Mouse (Mus musculus) hindbrain, embryonic 12.5 days (tissue): ENCODE results near the gene Nup155. TPM values are rescaled to one million over a fixed set of nuclear protein-coding genes. Genes with fewer than 3 reads are reported as not detected.
A peak's percentile ranks its signal among the peaks of the same experiment; 100 is the strongest.

Experiments
- ATAC-seq: fragments of 200-750 bp; cut with Nextera tagmentation; 2 replicates; pipeline ENCODE4 v1.8.0; 2017; ENCODE audit warnings: moderate TSS enrichment; ENCODE audit not compliant: low FRiP score
- H3K27ac ChIP-seq: fragments of 300-500 bp; sonication (generic); 2 replicates; pipeline ENCODE4 v1.5.1; 2016; ENCODE audit warnings: mild to moderate bottlenecking
- H3K27me3 ChIP-seq: fragments of 300-500 bp; sonication (generic); 2 replicates; pipeline ENCODE4 v1.6.1; 2016; ENCODE audit warnings: mild to moderate bottlenecking
- H3K36me3 ChIP-seq: fragments of 300-500 bp; sonication (generic); 2 replicates; pipeline ENCODE4 v1.6.1; 2016; ENCODE audit warnings: mild to moderate bottlenecking
- H3K4me1 ChIP-seq: fragments of 300-500 bp; sonication (generic); 2 replicates; pipeline ENCODE4 v1.6.1; 2016
- H3K4me2 ChIP-seq: fragments of 300-500 bp; sonication (generic); replicated peaks from 2 replicates; pipeline ENCODE4 v1.6.1; 2016; ENCODE audit warnings: mild to moderate bottlenecking
- H3K4me3 ChIP-seq: fragments of 300-500 bp; sonication (generic); 2 replicates; pipeline ENCODE4 v1.5.1; 2016; ENCODE audit warnings: mild to moderate bottlenecking
- H3K9ac ChIP-seq: fragments of 300-500 bp; sonication (generic); 2 replicates; pipeline ENCODE4 v1.6.1; 2016; ENCODE audit warnings: mild to moderate bottlenecking, moderate library complexity
- H3K9me3 ChIP-seq: fragments of 300-500 bp; sonication (generic); replicated peaks from 2 replicates; pipeline ENCODE4 v1.6.1; 2016; ENCODE audit warnings: mild to moderate bottlenecking
- WGBS: fragments of 180-500 bp; shearing (Covaris S2); methylation state at CpG from one replicate; pipeline ENCODE4 v1.1.7; 2016; 5-methylcytosine and 5-hydroxymethylcytosine counted together
- polyA plus RNA-seq: library from polyadenylated mRNA; unstranded; fragments of >200 nt; fragmentation: Nextera tagmentation; extraction: Ambion mirVana; gene quantifications from 2 replicates; pipeline ENCODE4 v1.2.1, GENCODE M21; 2016

Gene Nup155
- polyA plus RNA-seq, 1 experiment from 2014 or later, result 21.6 TPM

DNA sequence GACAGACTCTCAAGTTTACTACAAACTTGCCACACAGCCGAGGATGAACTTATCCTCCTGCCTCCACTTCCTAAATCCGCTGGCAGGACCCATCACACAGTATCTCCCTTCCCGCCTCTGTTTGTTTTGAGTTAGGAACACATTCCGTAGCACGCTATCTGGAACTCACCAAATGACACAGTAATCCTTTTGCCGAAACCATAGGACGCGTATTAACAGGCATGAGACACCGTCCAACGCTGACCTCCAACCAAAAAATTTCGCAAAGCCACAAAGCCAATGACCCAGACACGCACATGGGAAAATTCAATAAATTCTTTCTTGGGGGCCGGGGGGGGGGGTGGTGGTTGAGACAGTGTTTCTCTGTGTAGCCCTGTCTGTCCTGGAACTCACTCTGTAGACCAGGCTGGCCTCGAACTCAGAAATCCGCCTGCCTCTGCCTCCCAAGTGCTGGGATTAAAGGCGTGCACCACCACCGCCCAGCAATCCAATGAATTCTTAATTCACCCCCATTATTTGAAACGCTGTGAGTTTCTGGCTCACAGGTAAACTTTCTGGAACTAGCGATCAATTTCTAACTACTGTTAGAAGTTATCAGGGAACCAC is 610 bp upstream of the Nup155 start:
- ATAC-seq, result peak; percentile 55
- peak overlapping the region; percentile 51 for H3K4me2 ChIP-seq
- 56% methylated on average over 19 of the region's 19 CpGs for WGBS
- H3K27ac ChIP-seq, result peak overlapping the region; percentile 64
- peaks cover 16% of the 10 kb centered on the region for H3K36me3 ChIP-seq
- no peaks in the 10 kb centered on the region for H3K27me3 ChIP-seq
- H3K4me3 ChIP-seq, result peak overlapping the region; percentile 80
- peak overlapping the region; percentile 63 for H3K9ac ChIP-seq
- no peaks in the 10 kb centered on the region for H3K9me3 ChIP-seq
- peaks cover 19% of the 10 kb centered on the region for H3K4me1 ChIP-seq

DNA sequence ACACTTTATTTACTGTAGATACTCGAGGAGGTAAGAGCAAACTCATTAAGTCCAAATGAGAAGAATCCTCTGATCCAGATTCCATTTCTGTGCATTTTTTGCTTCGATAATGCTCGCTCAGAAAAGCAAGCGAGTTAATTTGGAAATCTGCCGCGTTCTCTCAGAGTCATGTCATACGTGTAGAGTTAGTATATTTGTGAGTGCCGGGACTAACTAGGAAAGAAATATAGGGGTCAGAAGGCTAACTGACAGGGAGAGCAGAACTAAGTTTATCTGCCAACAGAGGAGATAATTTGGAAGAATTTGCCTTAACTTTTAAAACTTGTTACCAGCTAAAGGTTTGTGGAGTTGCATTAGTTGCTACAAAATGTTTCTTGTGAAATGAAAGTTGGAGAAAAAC is 709 bp downstream of the Nup155 start:
- Histone ChIP-seq H3K4me3 (peak overlapping the region; percentile 80), H3K9ac (peak overlapping the region; percentile 80), H3K27ac (no peak overlapping the region), H3K4me2 (peak overlapping the region; percentile 79), H3K36me3 (peaks cover 22% of the 10 kb centered on the region), H3K9me3 (no peaks in the 10 kb centered on the region), H3K27me3 (no peaks in the 10 kb centered on the region), H3K4me1 (peaks cover 19% of the 10 kb centered on the region)
- 5% methylated on average over 8 of the region's 8 CpGs for WGBS
- ATAC-seq, result no peak

DNA sequence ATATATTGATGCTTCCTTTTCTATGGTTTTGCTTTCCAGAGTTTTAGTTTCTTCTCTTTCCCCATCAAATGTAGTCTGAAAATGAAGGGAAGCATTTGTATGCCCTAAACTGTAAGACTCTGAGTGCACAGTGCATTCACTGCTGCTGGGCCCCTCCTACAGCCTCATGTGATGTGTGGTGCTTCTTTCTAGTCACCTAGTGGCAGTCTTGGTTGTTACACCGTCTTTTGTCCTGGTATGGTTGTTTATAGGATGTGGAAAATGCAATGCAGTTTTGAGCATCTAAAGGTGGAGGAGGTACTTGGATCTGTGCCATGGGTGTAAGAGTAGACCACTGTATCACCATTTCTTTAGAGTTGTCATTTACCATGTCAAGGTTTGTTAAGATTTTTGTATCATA is 20.2 kb downstream of the Nup155 start:
- Histone ChIP-seq H3K9ac (no peak overlapping the region), H3K27me3 (no peaks in the 10 kb centered on the region), H3K4me2 (no peak overlapping the region), H3K36me3 (peaks cover 76% of the 10 kb centered on the region), H3K4me3 (no peak overlapping the region), H3K9me3 (no peaks in the 10 kb centered on the region), H3K27ac (no peak overlapping the region), H3K4me1 (no peaks in the 10 kb centered on the region)
- 65% methylated on average over 1 of the region's 1 CpGs for WGBS
- ATAC-seq, result no peak

- no peaks in the 10 kb centered on the region for H3K9me3 ChIP-seq
- H3K9ac ChIP-seq, result no peak overlapping the region
- 96% methylated on average over 3 of the region's 3 CpGs for WGBS
- no peak overlapping the region for H3K4me2 ChIP-seq
- H3K36me3 ChIP-seq, result peaks cover 88% of the 10 kb centered on the region
- H3K27ac ChIP-seq, result no peak overlapping the region
- H3K27me3 ChIP-seq, result no peaks in the 10 kb centered on the region
- H3K4me3 ChIP-seq, result no peak overlapping the region
- no peak for ATAC-seq
- no peaks in the 10 kb centered on the region for H3K4me1 ChIP-seq
Measured at GRCm38 (mm10) chr15:8131268-8131667, 22.2 kb downstream of the Nup155 start.

GRCm38 (mm10) chr15:8131761-8132160 is 22.7 kb downstream of the Nup155 start:
- Histone ChIP-seq H3K4me3 (no peak overlapping the region), H3K9me3 (no peaks in the 10 kb centered on the region), H3K9ac (no peak overlapping the region), H3K4me1 (no peaks in the 10 kb centered on the region), H3K4me2 (no peak overlapping the region), H3K27me3 (no peaks in the 10 kb centered on the region), H3K27ac (no peak overlapping the region), H3K36me3 (peaks cover 88% of the 10 kb centered on the region)
- ATAC-seq, result no peak

GRCm38 (mm10) chr15:8135606-8136005 is 26.5 kb downstream of the Nup155 start:
- H3K4me2 ChIP-seq, result no peak overlapping the region
- no peaks in the 10 kb centered on the region for H3K27me3 ChIP-seq
- no peak overlapping the region for H3K4me3 ChIP-seq
- H3K9me3 ChIP-seq, result no peaks in the 10 kb centered on the region
- H3K27ac ChIP-seq, result no peak overlapping the region
- H3K36me3 ChIP-seq, result peaks cover 85% of the 10 kb centered on the region
- ATAC-seq, result no peak
- WGBS, result 92% methylated on average over 5 of the region's 5 CpGs
- no peak overlapping the region for H3K9ac ChIP-seq
- H3K4me1 ChIP-seq, result no peaks in the 10 kb centered on the region

DNA sequence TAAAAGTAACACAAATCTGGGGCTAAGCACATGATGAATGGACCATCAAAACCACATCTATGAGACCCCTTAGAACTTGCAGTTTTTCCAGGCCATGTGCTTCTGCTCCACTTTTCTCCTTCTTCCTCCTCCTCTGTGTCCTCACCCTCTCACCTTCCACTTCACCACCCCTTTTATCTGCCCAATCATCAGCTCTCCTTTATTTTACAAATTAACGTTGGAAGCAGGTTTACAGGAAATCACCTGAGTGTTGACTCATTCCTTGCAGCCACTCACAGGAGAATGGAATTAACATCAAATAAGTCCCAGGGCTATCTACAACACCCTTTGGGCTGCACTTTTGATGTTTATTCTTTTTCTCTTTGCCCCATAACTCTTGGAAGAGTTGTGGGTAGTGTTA is 52.8 kb downstream of the Nup155 start:
- Histone ChIP-seq H3K9ac (no peak overlapping the region), H3K27me3 (no peaks in the 10 kb centered on the region), H3K4me3 (no peak overlapping the region), H3K9me3 (no peaks in the 10 kb centered on the region), H3K4me1 (no peaks in the 10 kb centered on the region), H3K4me2 (no peak overlapping the region), H3K36me3 (peaks cover 39% of the 10 kb centered on the region), H3K27ac (no peak overlapping the region)
- no peak for ATAC-seq
- WGBS, result 86% methylated on average over 1 of the region's 1 CpGs

DNA sequence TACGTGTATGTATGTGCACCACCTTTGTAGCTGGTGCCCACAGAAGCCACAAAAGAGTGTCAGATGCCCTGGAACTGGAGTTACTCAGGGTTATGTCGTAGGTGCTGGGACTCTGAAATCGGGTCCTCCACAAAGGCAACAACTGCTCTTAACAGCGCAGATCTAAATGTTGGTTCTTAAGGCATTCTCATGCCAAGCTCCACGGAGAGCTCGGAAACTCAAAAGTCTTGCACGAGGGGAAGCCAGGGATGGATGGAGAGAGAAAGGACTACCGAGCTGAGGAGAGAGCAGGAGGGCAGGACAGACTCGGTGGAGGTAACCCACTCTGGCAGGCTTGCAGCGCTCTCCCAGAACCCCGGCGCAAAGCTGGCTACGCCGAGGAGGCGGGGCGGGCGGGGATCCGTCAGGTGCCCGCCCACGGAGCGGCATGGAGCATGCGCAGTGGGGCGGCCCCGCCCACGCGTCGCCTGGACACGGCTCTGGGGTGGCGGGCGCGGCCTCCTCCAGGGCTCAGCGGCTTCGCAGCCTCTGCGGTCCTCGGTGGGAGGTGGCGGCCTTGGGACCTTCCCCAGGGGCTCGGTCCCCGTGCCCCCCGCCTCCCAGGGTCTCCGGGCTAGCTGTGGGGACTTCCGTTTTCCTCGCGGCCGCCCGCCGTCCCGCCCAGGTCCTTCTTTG is 59.7 kb downstream of the Nup155 start, which contains the start of gene Cplane1:
Gene Cplane1, plus strand, starts transcription at position 516 of the 675 bp plus-strand sequence.
- Histone ChIP-seq H3K27me3 (no peaks in the 10 kb centered on the region), H3K4me3 (peak within 1 kb of the TSS; percentile 70), H3K9me3 (no peaks in the 10 kb centered on the region), H3K4me1 (peaks cover 5% of the 10 kb centered on the region), H3K36me3 (peaks cover 15% of the 10 kb centered on the region), H3K27ac (peak within 1 kb of the TSS; percentile 87), H3K9ac (peak within 1 kb of the TSS; percentile 84), H3K4me2 (peak within 1 kb of the TSS; percentile 68)
- peak; percentile 99 for ATAC-seq
- WGBS, result 3% methylated on average over 35 of the region's 47 CpGs

GRCm38 (mm10) chr15:8169266-8169746 is 60.2 kb downstream of the Nup155 start:
- Histone ChIP-seq H3K36me3 (peaks cover 15% of the 10 kb centered on the region), H3K4me1 (peaks cover 5% of the 10 kb centered on the region), H3K4me3 (peak overlapping the region; percentile 70), H3K27me3 (no peaks in the 10 kb centered on the region), H3K9me3 (no peaks in the 10 kb centered on the region), H3K9ac (peak overlapping the region; percentile 84), H3K4me2 (peak overlapping the region; percentile 68), H3K27ac (peak overlapping the region; percentile 87)
- peak; percentile 90 for ATAC-seq
- WGBS, result 1% methylated on average over 25 of the region's 25 CpGs

DNA sequence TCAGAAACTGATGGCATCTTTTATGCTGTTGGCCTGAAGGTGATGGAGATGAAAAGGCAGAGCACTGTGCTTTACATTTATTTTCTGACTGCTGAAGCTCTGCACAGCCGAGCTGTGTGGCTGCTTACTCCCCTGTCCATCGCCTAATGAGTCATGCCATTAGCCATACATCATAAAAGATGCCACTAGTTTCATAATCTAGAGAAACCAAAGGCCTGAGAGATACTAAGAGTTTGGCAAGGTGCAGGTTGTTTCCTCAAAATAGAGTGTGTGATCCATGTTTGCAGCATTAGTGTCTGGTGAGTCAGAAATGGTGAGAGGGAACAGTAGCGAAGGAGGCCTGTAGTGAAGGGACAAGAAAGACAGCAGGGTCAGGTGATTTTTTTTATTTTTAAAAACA is 80.5 kb downstream of the Nup155 start:
- H3K27me3 ChIP-seq, result no peaks in the 10 kb centered on the region
- no peak overlapping the region for H3K9ac ChIP-seq
- peaks cover 71% of the 10 kb centered on the region for H3K36me3 ChIP-seq
- H3K4me3 ChIP-seq, result no peak overlapping the region
- ATAC-seq, result no peak
- no peaks in the 10 kb centered on the region for H3K9me3 ChIP-seq
- H3K4me1 ChIP-seq, result no peaks in the 10 kb centered on the region
- H3K4me2 ChIP-seq, result no peak overlapping the region
- no peak overlapping the region for H3K27ac ChIP-seq
- WGBS, result 91% methylated on average over 3 of the region's 3 CpGs

- Histone ChIP-seq H3K9me3 (no peaks in the 10 kb centered on the region), H3K4me2 (no peak overlapping the region), H3K9ac (no peak overlapping the region), H3K4me1 (no peaks in the 10 kb centered on the region), H3K4me3 (no peak overlapping the region), H3K36me3 (peaks cover 80% of the 10 kb centered on the region), H3K27me3 (no peaks in the 10 kb centered on the region), H3K27ac (no peak overlapping the region)
- ATAC-seq, result no peak
- WGBS, result 93% methylated on average over 3 of the region's 3 CpGs
Measured at GRCm38 (mm10) chr15:8190435-8190834, 81.4 kb downstream of the Nup155 start.

GRCm38 (mm10) chr15:8200317-8200716 is 91.2 kb downstream of the Nup155 start:
- Histone ChIP-seq H3K27ac (no peak overlapping the region), H3K9ac (no peak overlapping the region), H3K4me1 (no peaks in the 10 kb centered on the region), H3K36me3 (peaks cover 65% of the 10 kb centered on the region), H3K27me3 (no peaks in the 10 kb centered on the region), H3K4me2 (no peak overlapping the region), H3K4me3 (no peak overlapping the region), H3K9me3 (no peaks in the 10 kb centered on the region)
- ATAC-seq, result no peak

GRCm38 (mm10) chr15:8208362-8208761 is 99.3 kb downstream of the Nup155 start:
- Histone ChIP-seq H3K4me3 (no peak overlapping the region), H3K9me3 (no peaks in the 10 kb centered on the region), H3K4me1 (no peaks in the 10 kb centered on the region), H3K27me3 (no peaks in the 10 kb centered on the region), H3K36me3 (peaks cover 65% of the 10 kb centered on the region), H3K9ac (no peak overlapping the region), H3K4me2 (no peak overlapping the region), H3K27ac (no peak overlapping the region)
- no peak for ATAC-seq
- 95% methylated on average over 6 of the region's 6 CpGs for WGBS
